Mouse (Mus musculus): ENCODE measurements around the gene Cdh3.

DNA sequence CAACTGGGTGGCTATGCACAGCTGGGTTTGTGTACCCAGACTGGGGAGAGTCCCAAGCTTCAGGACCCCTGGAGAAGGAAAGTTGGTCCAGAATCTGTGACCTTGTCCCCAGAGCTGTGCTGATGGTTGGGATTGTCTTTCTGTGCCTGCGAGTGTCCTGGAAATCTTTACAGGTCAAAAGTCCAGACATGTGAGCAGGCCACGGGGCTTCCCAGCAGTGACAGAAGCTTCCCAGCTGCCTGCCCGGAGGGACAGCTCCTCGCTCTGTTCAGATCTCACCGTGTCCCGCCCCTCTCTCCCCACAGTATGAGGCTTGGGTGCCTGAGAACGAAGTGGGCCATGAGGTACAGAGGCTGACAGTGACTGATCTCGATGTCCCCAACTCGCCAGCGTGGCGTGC, 30.3 kb downstream of the Cdh3 start:
- no peak for TF ChIP-seq POLR2A (IDR thresholded peaks at IDR 0.05; ENCODE audit: insufficient read depth, low read length)
- no peak for TF ChIP-seq CTCF (IDR thresholded peaks at IDR 0.05; ENCODE audit: low read depth, low read length)
- no peak for TF ChIP-seq EP300 (IDR thresholded peaks at IDR 0.05; ENCODE audit: insufficient read depth, low read depth, low read length)
